Mouse (Mus musculus) midbrain, embryonic 16.5 days (tissue): ENCODE measurements at regions not wholly inside any gene's neighbourhood (a gene's known extent, or its start where the extent isn't known, plus 50 kb on each side); places are given as distances from the start of the nearest gene placed in this dataset.

Experiments
- ATAC-seq: fragments of 200-750 bp; cut with Nextera tagmentation; 2 replicates; pipeline ENCODE4 v1.8.0; 2017; ENCODE audit warnings: moderate TSS enrichment
- H3K27ac ChIP-seq: fragments of 300-500 bp; sonication (generic); 2 replicates; pipeline ENCODE4 v1.5.1; 2014; ENCODE audit warnings: mild to moderate bottlenecking, low read length, mixed read lengths
- H3K27me3 ChIP-seq: fragments of 300-500 bp; sonication (generic); 2 replicates; pipeline ENCODE4 v1.6.1; 2014; ENCODE audit warnings: low read depth, low read length, mixed read lengths; ENCODE audit not compliant: control insufficient read depth, insufficient read depth
- H3K36me3 ChIP-seq: fragments of 300-500 bp; sonication (generic); 2 replicates; pipeline ENCODE4 v1.6.1; 2014; ENCODE audit warnings: mild to moderate bottlenecking, low read length, moderate library complexity, mixed read lengths; ENCODE audit not compliant: control insufficient read depth, insufficient read depth
- H3K4me1 ChIP-seq: fragments of 300-500 bp; sonication (generic); 2 replicates; pipeline ENCODE4 v1.6.1; 2014; ENCODE audit warnings: mild to moderate bottlenecking, low read length, mixed read lengths; ENCODE audit not compliant: control insufficient read depth, insufficient read depth
- H3K4me2 ChIP-seq: fragments of 300-500 bp; sonication (generic); 2 replicates; pipeline ENCODE4 v1.6.1; 2014; ENCODE audit warnings: mild to moderate bottlenecking, low read length, mixed read lengths
- H3K4me3 ChIP-seq: fragments of 300-500 bp; sonication (generic); 2 replicates; pipeline ENCODE4 v1.5.1; 2014; ENCODE audit warnings: low read depth, mild to moderate bottlenecking, low read length, moderate library complexity, mixed read lengths
- H3K9ac ChIP-seq: fragments of 300-500 bp; sonication (generic); 2 replicates; pipeline ENCODE4 v1.6.1; 2014; ENCODE audit warnings: low read depth, low read length, mixed read lengths
- H3K9me3 ChIP-seq: fragments of 300-500 bp; sonication (generic); replicated peaks from 2 replicates; pipeline ENCODE4 v1.6.1; 2014; ENCODE audit warnings: mild to moderate bottlenecking, low read length, mixed read lengths; ENCODE audit not compliant: control insufficient read depth, poor library complexity, severe bottlenecking
- WGBS: fragments of 180-500 bp; shearing (Covaris S2); extraction: QIAGEN DNeasy Blood & Tissue Kit; methylation state at CpG from one replicate; pipeline ENCODE4 v1.1.7; 2014; 5-methylcytosine and 5-hydroxymethylcytosine counted together

- Histone ChIP-seq H3K4me1 (no peaks in the 10 kb centered on the region), H3K36me3 (no peaks in the 10 kb centered on the region), H3K9ac (no peak overlapping the region), H3K4me3 (no peak overlapping the region), H3K4me2 (no peak overlapping the region), H3K9me3 (no peaks in the 10 kb centered on the region), H3K27me3 (no peaks in the 10 kb centered on the region), H3K27ac (no peak overlapping the region)
- whole genome bisulfite sequencing, result 91% methylated on average over 2 of the region's 2 CpGs
- ATAC-seq, result no peak
Measured at GRCm38 (mm10) chr10:66102103-66102502, 993.8 kb upstream of the Jmjd1c start.

DNA sequence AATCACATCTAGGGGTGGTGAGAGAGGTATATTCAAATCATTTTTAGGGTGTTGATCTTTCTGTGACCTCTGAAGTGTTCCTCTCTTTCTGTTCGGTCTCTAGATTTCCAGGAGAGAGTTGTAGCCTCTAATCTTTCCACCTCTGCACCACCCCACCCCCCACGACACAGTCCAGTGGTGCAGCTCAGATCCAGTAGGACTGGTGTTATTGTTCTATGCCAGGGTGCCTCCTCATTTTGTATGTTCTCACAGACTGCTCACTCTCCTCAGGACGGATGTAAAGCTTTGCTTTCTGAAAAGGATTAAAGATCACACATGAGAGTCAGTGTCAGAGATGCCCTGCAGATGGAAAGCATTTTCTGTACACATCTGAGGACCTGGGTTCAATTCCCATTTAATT lies 964.6 kb upstream of the Jmjd1c start:
- no peaks in the 10 kb centered on the region for H3K27me3 ChIP-seq
- 39% methylated on average over 3 of the region's 3 CpGs for WGBS
- no peaks in the 10 kb centered on the region for H3K9me3 ChIP-seq
- H3K4me3 ChIP-seq, result no peak overlapping the region
- H3K9ac ChIP-seq, result no peak overlapping the region
- peaks cover 6% of the 10 kb centered on the region for H3K4me1 ChIP-seq
- no peak overlapping the region for H3K4me2 ChIP-seq
- ATAC-seq, result 0 out of 2 replicates have a peak, but pooled peaks have one; percentile 54
- no peaks in the 10 kb centered on the region for H3K36me3 ChIP-seq
- H3K27ac ChIP-seq, result no peak overlapping the region

DNA sequence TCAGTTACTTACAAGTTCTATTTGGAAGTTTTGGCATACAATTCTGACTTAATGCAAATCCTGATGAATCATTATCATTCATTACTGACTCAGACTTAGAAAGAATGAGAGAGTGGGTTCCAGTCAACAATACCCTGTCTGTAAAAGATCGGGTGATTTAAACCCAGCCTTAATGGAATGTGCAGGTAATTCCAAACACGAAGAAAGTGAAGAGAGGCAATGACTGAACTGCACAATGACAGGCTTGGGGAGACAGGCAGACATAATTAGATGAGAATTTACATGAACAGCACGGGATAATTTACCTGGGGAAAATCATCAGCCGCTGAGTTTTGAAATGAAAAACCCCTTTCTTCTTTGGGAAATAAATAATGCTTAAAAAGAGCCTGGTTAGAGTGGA lies 963.9 kb upstream of the Jmjd1c start:
- peak; percentile 60 for ATAC-seq
- Histone ChIP-seq H3K36me3 (no peaks in the 10 kb centered on the region), H3K4me1 (peaks cover 6% of the 10 kb centered on the region), H3K9me3 (no peaks in the 10 kb centered on the region), H3K9ac (no peak overlapping the region), H3K27ac (peak overlapping the region; percentile 42; the same call in 1 of the 2 replicates), H3K4me3 (no peak overlapping the region), H3K4me2 (no peak overlapping the region), H3K27me3 (no peaks in the 10 kb centered on the region)
- WGBS, result 43% methylated on average over 4 of the region's 4 CpGs

- ATAC-seq, result no peak
- no peak overlapping the region for H3K27ac ChIP-seq
- H3K27me3 ChIP-seq, result no peaks in the 10 kb centered on the region
- no peaks in the 10 kb centered on the region for H3K4me1 ChIP-seq
- no peaks in the 10 kb centered on the region for H3K36me3 ChIP-seq
- 95% methylated on average over 1 of the region's 1 CpGs for WGBS
- H3K9ac ChIP-seq, result no peak overlapping the region
- no peak overlapping the region for H3K4me2 ChIP-seq
- no peak overlapping the region for H3K4me3 ChIP-seq
- no peaks in the 10 kb centered on the region for H3K9me3 ChIP-seq
Measured at GRCm38 (mm10) chr10:66142413-66142812, 953.5 kb upstream of the Jmjd1c start.

GRCm38 (mm10) chr10:66142910-66143309 lies 953.0 kb upstream of the Jmjd1c start:
- H3K4me3 ChIP-seq, result no peak overlapping the region
- H3K4me1 ChIP-seq, result no peaks in the 10 kb centered on the region
- no peaks in the 10 kb centered on the region for H3K36me3 ChIP-seq
- H3K4me2 ChIP-seq, result no peak overlapping the region
- H3K9ac ChIP-seq, result no peak overlapping the region
- no peak overlapping the region for H3K27ac ChIP-seq
- H3K9me3 ChIP-seq, result no peaks in the 10 kb centered on the region
- ATAC-seq, result no peak
- no peaks in the 10 kb centered on the region for H3K27me3 ChIP-seq

- no peak for ATAC-seq
- H3K4me3 ChIP-seq, result no peak overlapping the region
- WGBS, result 87% methylated on average over 2 of the region's 2 CpGs
- H3K9ac ChIP-seq, result no peak overlapping the region
- H3K36me3 ChIP-seq, result no peaks in the 10 kb centered on the region
- no peak overlapping the region for H3K4me2 ChIP-seq
- no peaks in the 10 kb centered on the region for H3K4me1 ChIP-seq
- H3K27ac ChIP-seq, result no peak overlapping the region
- H3K27me3 ChIP-seq, result no peaks in the 10 kb centered on the region
- no peaks in the 10 kb centered on the region for H3K9me3 ChIP-seq
Measured at GRCm38 (mm10) chr10:66150966-66151365, 945.0 kb upstream of the Jmjd1c start.

DNA sequence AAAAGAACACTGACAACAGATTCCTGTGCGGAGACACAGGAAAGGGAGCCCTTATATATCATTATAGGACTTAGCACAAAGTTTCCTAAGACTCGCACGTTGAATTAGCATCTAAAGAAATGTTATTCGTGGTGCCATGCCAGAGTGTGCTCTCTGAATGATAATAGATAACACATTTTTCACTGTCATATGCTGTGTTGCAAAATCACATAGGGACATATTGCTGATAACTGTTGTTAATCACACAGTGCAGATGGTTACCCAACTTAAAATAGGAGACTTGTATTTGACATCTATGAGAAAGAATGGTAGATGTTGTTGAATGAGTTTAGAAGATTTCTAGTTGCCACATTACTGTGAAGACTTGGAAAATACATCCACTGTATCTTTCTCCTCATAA lies 943.1 kb upstream of the Jmjd1c start:
- no peak for ATAC-seq
- H3K27me3 ChIP-seq, result no peaks in the 10 kb centered on the region
- no peaks in the 10 kb centered on the region for H3K4me1 ChIP-seq
- 89% methylated on average over 4 of the region's 4 CpGs for WGBS
- no peak overlapping the region for H3K4me2 ChIP-seq
- no peaks in the 10 kb centered on the region for H3K36me3 ChIP-seq
- no peaks in the 10 kb centered on the region for H3K9me3 ChIP-seq
- no peak overlapping the region for H3K27ac ChIP-seq
- H3K9ac ChIP-seq, result no peak overlapping the region
- no peak overlapping the region for H3K4me3 ChIP-seq

DNA sequence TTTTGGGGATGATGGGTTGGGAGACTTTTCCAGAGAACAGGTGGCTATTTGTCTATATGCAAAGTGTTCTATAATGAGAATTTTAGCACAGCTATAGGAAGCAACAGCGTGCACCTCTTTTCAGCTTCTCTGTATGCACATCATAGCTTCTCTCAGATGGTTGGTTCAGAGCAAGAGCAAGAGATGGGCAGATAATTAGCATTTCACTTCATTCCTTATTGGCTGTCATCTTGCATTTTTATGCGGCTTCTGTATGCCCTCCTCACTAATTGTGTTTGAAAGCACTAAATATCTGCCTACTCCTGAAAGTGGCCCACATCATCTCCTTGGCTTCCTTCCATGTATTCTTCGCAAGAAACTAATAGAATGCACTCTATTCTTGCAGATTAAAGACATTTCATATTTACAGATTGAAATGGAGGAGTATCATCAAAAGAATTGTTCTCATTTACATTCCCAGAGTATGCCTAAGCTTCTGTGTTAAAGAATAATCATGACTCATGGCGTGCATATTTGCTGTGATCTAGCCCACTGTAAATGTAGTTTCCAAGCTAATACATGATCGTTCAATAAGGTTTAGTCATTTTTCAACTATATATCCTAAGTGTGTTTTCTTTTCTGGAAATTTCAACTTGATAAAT lies 934.9 kb upstream of the Jmjd1c start:
- Histone ChIP-seq H3K9me3 (no peaks in the 10 kb centered on the region), H3K9ac (no peak overlapping the region), H3K27me3 (no peaks in the 10 kb centered on the region), H3K36me3 (no peaks in the 10 kb centered on the region), H3K4me3 (no peak overlapping the region), H3K4me1 (peaks cover 3% of the 10 kb centered on the region; the same call in 1 of the 2 replicates), H3K27ac (no peak overlapping the region), H3K4me2 (no peak overlapping the region)
- ATAC-seq, result no peak
- 73% methylated on average over 5 of the region's 5 CpGs for WGBS

GRCm38 (mm10) chr10:66172803-66173202 lies 923.1 kb upstream of the Jmjd1c start:
- WGBS, result 78% methylated on average over 4 of the region's 4 CpGs
- ATAC-seq, result no peak
- Histone ChIP-seq H3K27me3 (no peaks in the 10 kb centered on the region), H3K4me2 (no peak overlapping the region), H3K4me3 (no peak overlapping the region), H3K27ac (no peak overlapping the region), H3K36me3 (no peaks in the 10 kb centered on the region), H3K4me1 (no peaks in the 10 kb centered on the region), H3K9me3 (no peaks in the 10 kb centered on the region), H3K9ac (no peak overlapping the region)
